Mouse (Mus musculus): ENCODE measurements around the gene 1700025B11Rik.
"Not testable (repeated sequence)": the region's sequence is repeated elsewhere in the genome, so short reads cannot be mapped to it uniquely, and the experiment has no call there.

DNA sequence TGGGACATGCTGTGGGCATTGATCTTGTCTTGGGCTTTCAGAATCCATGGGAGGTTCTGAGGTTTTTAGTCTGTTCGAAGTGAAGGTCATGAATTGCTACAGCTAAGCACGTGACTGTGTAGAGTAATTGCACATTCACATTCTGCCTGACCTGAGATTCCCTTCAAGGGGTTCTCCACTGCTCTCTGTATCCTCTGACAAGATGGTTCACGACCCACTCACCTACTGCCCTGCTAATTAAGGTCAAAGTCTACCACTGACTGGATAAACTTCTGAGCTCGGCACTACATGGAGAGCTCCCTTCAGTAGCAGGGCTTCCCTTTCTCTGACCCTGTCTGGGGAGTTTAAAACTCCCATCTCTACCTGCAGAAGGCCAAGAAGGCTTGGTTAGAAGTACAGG is 41.1 kb downstream of the 1700025B11Rik start:
- not testable (repeated sequence) for TF ChIP-seq TAL1, GATA1 (IDR thresholded peaks at IDR 0.05; ENCODE audit: low read length)

Data from erythroblast, embryonic 14.5 days (primary cell).